In genomic region chr4:59363041-59363440, GRCm38 (mm10) we compare ENCODE assay signal across 8 mouse cellular contexts.
DNase-seq lines count a peak whose midpoint lies in the region; ATAC-seq lines count a peak whose summit lies in the region.
"Had no signal": no experiment of that assay in that cellular context is flagged by ENCODE, and none has a peak within 500 bp of the region (broad histone marks: within the 10 kb centered on the region; RNA-seq: fewer than 3 reads in every experiment).

No protein-coding gene starts in this region.

- ATAC-seq in embryonic facial prominence, embryonic 14.5 days (ENCODE audit: low read depth): no peak
- ATAC-seq in heart, embryonic 16.5 days (replicated peaks; ENCODE audit: extremely low read depth, insufficient read depth, low FRiP score): peak; percentile 58
- peak; percentile 66 for ATAC-seq in megakaryocyte, adult 5-6 weeks (ENCODE audit: poor library complexity, severe bottlenecking)
- ATAC-seq in midbrain, embryonic 15.5 days (replicated peaks): no peak

- peak; percentile 49 for DNase-seq in embryonic facial prominence, embryonic 14.5 days (ENCODE audit: low spot score)
- peak; percentile 62 to 73 for DNase-seq in kidney, postnatal 36 days
- DNase-seq in adrenal gland, postnatal 4 days (ENCODE audit: low spot score in 2 of 2): no peak
- no peak for DNase-seq in ovary, postnatal 14 days (ENCODE audit: low spot score)

- no peak overlapping the region for H3K4me2 ChIP-seq in embryonic facial prominence, embryonic 14.5 days (ENCODE audit: low read depth, low read length)
- H3K4me2 ChIP-seq in heart, embryonic 16.5 days (ENCODE audit: low read depth, low read length): peak overlapping the region; percentile 16; the same call in 1 of the 2 replicates
- no peak overlapping the region for H3K4me2 ChIP-seq in midbrain, embryonic 15.5 days
- H3K4me2 ChIP-seq: limb, embryonic 15.5 days had no signal

- H3K4me3 ChIP-seq in embryonic facial prominence, embryonic 14.5 days (ENCODE audit: low read depth, low read length): no peak overlapping the region
- no peak overlapping the region for H3K4me3 ChIP-seq in heart, embryonic 16.5 days (ENCODE audit: low read length)
- H3K4me3 ChIP-seq in midbrain, embryonic 15.5 days: no peak overlapping the region
- H3K4me3 ChIP-seq: limb, embryonic 15.5 days had no signal

- no peaks in the 10 kb centered on the region; the same call in 1 of the 2 replicates for H3K4me1 ChIP-seq in embryonic facial prominence, embryonic 14.5 days (ENCODE audit: control insufficient read depth, insufficient read depth, low read length)
- H3K4me1 ChIP-seq in heart, embryonic 16.5 days (ENCODE audit: control insufficient read depth, insufficient read depth, low read length): peaks cover 24% of the 10 kb centered on the region
- H3K4me1 ChIP-seq in midbrain, embryonic 15.5 days: no peaks in the 10 kb centered on the region

- no peaks in the 10 kb centered on the region for H3K9me3 ChIP-seq in embryonic facial prominence, embryonic 14.5 days (ENCODE audit: control insufficient read depth, low read length)
- H3K9me3 ChIP-seq in heart, embryonic 16.5 days (replicated peaks; ENCODE audit: control insufficient read depth, low read length): no peaks in the 10 kb centered on the region
- no peaks in the 10 kb centered on the region for H3K9me3 ChIP-seq in midbrain, embryonic 15.5 days
- H3K9me3 ChIP-seq: limb, embryonic 15.5 days had no signal

- 53% methylated on average over 9 of the region's 9 CpGs for WGBS in embryonic facial prominence, embryonic 14.5 days
- 46% methylated on average over 9 of the region's 9 CpGs for WGBS in heart, embryonic 16.5 days
- 75% methylated on average over 9 of the region's 9 CpGs for WGBS in midbrain, embryonic 15.5 days

- H3K36me3 ChIP-seq in embryonic facial prominence, embryonic 14.5 days (ENCODE audit: control insufficient read depth, insufficient read depth, low read length): no peaks in the 10 kb centered on the region
- no peaks in the 10 kb centered on the region for H3K36me3 ChIP-seq in heart, embryonic 16.5 days (ENCODE audit: control insufficient read depth, insufficient read depth)
- H3K36me3 ChIP-seq in midbrain, embryonic 15.5 days (replicated peaks): no peaks in the 10 kb centered on the region
- H3K36me3 ChIP-seq: limb, embryonic 15.5 days had no signal

- H3K27ac ChIP-seq in embryonic facial prominence, embryonic 14.5 days (replicated peaks; ENCODE audit: low read depth, low read length): no peak overlapping the region
- peak overlapping the region; percentile 60 for H3K27ac ChIP-seq in heart, embryonic 16.5 days (ENCODE audit: low read length)
- H3K27ac ChIP-seq in midbrain, embryonic 15.5 days: no peak overlapping the region
- H3K27ac ChIP-seq: limb, embryonic 15.5 days had no signal

- H3K27me3 ChIP-seq in embryonic facial prominence, embryonic 14.5 days (replicated peaks; ENCODE audit: control insufficient read depth, insufficient read depth, low read length): no peaks in the 10 kb centered on the region
- H3K27me3 ChIP-seq in heart, embryonic 16.5 days (ENCODE audit: control insufficient read depth, insufficient read depth, low read length): no peaks in the 10 kb centered on the region
- H3K27me3 ChIP-seq in midbrain, embryonic 15.5 days (replicated peaks): no peaks in the 10 kb centered on the region
- H3K27me3 ChIP-seq: limb, embryonic 15.5 days had no signal

- H3K9ac ChIP-seq in embryonic facial prominence, embryonic 14.5 days (ENCODE audit: low read depth, low read length): no peak overlapping the region
- no peak overlapping the region for H3K9ac ChIP-seq in heart, embryonic 16.5 days (ENCODE audit: low read length)
- H3K9ac ChIP-seq in midbrain, embryonic 15.5 days: no peak overlapping the region
- H3K9ac ChIP-seq: limb, embryonic 15.5 days had no signal

Comparison
In these comparisons a context has a peak if more than half of its experiments do, and no peak if none do; other contexts are left out.
1. ATAC-seq: peak in heart, embryonic 16.5 days (single experiment) and megakaryocyte, adult 5-6 weeks (single experiment); none in embryonic facial prominence, embryonic 14.5 days (single experiment) and midbrain, embryonic 15.5 days (single experiment).
2. DNase-seq: peak in embryonic facial prominence, embryonic 14.5 days (single experiment) and kidney, postnatal 36 days (2 of 2); none in adrenal gland, postnatal 4 days (0 of 2) and ovary, postnatal 14 days (single experiment).